Mouse (Mus musculus): ENCODE measurements around the gene Poldip3. TPM values are rescaled to one million over a fixed set of nuclear protein-coding genes. Genes with fewer than 3 reads are reported as not detected.

Gene Poldip3
- polyA plus RNA-seq, 1 experiment from 2014 or later = 173 TPM

DNA sequence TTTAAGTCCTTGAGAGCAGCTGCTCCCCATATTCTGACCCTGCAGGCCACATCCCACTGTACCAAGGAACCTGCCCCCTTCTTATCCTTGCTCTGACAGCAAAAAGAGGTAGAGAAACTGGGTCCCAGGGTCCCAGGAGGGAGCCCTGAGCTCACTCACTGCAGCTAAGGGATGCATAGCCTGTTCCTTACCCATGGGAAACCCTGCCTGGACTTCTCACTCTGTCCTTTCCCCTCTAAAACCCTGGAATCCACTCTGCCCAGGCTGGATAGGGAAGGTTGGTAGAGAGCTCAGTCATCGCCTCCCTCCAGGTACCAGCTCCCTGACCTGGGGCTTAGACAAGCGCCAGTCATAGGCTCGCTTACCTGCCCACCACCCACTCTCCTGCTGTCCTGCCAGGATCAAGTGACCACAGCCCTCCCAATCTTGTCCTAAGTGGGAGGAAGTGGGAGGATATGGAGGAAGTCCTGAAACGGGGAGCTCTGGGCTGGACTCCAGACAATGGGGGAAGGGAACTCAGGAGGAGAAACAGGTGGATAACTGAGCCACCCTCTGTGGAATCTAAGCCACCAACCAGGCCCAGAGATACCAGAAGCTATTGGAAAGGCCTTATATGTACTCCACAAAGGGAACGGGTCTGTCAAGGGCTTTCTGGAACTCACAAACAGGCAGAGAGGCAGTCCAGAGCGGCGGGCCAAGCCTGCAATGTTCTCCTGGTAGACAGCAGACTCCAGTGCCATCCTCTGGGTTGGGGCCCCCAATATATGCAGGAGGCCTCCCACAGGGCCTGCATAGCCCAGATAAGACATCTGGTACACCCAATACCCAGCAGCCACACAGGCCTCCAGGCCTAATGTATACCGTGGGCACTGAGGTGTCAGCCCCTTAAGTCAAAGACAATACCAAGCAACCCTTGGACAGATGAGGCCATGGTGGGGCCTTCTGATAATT is 20.9 kb upstream of the Poldip3 start:
- Histone ChIP-seq H3K27me3 (no peaks in the 10 kb centered on the region), H3K4me2 (peak overlapping the region; percentile 2; the same call in 1 of the 2 replicates), H3K4me3 (replicated peaks) (no peak overlapping the region), H3K4me1 (peaks cover 31% of the 10 kb centered on the region), H3K9me3 (no peaks in the 10 kb centered on the region), H3K9ac (peak overlapping the region; percentile 12; the same call in 1 of the 2 replicates), H3K27ac (no peak overlapping the region), H3K36me3 (replicated peaks) (peaks cover 2% of the 10 kb centered on the region; the same call in 1 of the 2 replicates)
- WGBS = 88% methylated on average over 8 of the region's 8 CpGs
- no peak for ATAC-seq (ENCODE audit: low FRiP score)

DNA sequence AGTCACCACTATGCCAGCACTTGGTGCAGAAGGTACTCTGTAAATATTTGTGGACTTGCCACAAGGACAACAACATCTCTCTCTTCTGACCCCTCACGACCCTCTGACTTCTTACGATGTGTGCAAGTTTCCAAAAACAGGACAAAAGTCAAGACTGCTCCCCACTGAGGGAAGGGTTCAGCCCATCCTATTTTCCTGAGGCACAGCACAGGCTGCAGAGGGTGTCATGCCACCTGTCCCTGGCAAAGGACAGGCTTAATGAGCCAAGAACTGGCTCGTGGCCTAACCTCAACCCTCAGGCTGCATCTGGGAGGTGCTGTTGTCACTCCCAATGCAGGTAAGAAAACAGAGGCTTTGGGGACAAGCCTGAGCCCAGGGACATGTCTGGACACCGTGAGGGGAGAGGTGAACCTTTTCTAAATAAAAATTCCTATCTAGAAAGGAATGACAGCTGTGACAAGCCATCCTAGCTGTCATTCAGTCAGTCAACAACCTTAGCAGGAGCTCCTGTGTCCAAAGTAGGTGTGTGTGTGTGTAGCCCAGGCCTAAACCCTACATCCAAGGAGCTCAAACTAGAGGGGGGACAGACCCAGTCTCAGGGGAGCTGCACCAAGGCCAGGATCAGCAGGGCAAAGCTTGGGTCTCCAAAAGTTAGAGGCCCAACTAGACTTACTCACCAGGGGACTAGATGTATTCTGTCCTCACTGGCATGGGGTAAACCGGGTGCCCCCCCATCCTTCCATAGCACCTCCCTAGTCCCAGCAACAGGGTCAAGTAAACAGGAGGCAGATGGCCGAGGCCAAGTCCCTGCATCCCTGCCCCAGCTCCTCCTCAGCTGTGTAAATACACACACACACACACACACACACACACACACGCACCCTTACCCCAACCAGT is 19.9 kb upstream of the Poldip3 start:
- Histone ChIP-seq H3K4me1 (peaks cover 31% of the 10 kb centered on the region), H3K4me2 (no peak overlapping the region; the same call in 1 of the 2 replicates), H3K27me3 (no peaks in the 10 kb centered on the region), H3K27ac (no peak overlapping the region), H3K9me3 (no peaks in the 10 kb centered on the region), H3K36me3 (replicated peaks) (peaks cover 6% of the 10 kb centered on the region; the same call in 1 of the 2 replicates), H3K4me3 (replicated peaks) (no peak overlapping the region), H3K9ac (peak overlapping the region; percentile 12; the same call in 1 of the 2 replicates)
- WGBS = 80% methylated on average over 7 of the region's 7 CpGs
- ATAC-seq (ENCODE audit: low FRiP score) = no peak

DNA sequence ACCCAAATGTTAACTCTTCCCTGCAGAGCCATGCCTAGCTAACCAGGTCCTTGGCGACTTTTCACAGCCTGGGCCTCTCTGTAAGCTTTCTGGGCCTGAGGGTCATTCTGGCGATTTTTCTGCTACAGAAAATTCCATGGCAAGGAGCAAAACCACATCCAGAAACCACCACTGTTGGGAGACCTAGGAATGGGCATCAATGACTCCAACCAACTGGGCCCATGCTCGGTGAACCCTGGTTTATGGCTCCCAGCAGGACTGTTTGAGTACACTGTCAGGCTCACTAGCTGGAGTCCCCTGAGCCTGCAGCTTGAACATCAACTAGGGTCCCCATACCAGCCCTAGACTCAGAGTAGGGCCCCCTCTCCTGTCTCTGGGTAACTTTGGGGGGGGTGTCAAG is 19.1 kb upstream of the Poldip3 start:
- WGBS = 86% methylated on average over 3 of the region's 3 CpGs
- H3K27me3 ChIP-seq = no peaks in the 10 kb centered on the region
- H3K36me3 ChIP-seq (replicated peaks) = peaks cover 10% of the 10 kb centered on the region; the same call in 1 of the 2 replicates
- H3K4me1 ChIP-seq = peaks cover 31% of the 10 kb centered on the region
- no peak overlapping the region for H3K9ac ChIP-seq
- H3K9me3 ChIP-seq = no peaks in the 10 kb centered on the region
- H3K27ac ChIP-seq = no peak overlapping the region
- no peak overlapping the region for H3K4me3 ChIP-seq (replicated peaks)
- ATAC-seq (ENCODE audit: low FRiP score) = no peak
- H3K4me2 ChIP-seq = no peak overlapping the region

DNA sequence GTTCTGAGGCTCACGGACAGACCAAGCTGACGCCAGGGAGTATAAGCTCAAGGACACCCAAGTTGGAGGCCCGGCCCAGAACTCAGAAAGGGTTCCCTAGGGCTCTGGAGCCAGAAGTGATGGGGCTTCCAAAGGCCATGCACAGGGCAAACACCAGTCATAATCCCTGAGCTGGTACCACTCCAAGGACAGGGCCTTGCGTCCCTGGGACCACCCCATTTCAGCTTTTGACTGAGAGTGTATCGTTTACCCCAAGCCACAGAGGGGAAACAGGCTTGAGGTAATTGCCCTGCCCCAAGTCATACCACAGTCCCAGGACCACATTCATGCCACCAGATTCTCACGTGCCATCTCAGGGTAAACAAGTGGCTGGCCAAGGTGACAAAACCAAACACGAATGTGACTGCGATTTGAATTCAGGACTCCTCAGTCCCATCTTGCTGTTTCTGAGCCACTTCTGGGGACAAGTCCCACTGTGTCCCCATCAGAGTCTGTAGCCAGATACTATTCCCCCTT is 18.4 kb upstream of the Poldip3 start:
- 91% methylated on average over 8 of the region's 8 CpGs for WGBS
- H3K27ac ChIP-seq = no peak overlapping the region
- H3K4me1 ChIP-seq = peaks cover 24% of the 10 kb centered on the region

DNA sequence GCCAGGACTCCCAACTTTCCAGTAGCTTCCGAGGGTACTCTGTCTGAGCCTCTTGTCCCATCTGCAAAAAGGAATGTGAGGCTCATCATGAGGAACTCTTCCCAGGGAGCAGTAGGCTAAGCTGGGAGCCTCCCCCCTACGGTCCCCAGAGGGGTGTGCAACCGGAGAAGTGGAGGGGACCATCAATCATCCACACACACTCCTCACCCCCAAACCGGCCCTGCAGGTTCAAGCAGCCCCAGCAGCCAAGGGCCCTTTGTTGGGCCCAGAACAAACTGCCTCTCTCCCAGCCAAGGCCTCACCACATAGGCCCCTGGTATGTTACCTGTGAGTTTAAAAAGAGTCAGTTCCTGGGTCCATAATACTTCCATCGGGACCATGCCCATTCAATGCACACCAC is 17.9 kb upstream of the Poldip3 start:
- no peak overlapping the region for H3K4me3 ChIP-seq (replicated peaks)
- H3K27me3 ChIP-seq = no peaks in the 10 kb centered on the region
- WGBS = 86% methylated on average over 5 of the region's 5 CpGs
- peaks cover 22% of the 10 kb centered on the region for H3K4me1 ChIP-seq
- no peak overlapping the region for H3K27ac ChIP-seq
- no peaks in the 10 kb centered on the region for H3K9me3 ChIP-seq
- ATAC-seq (ENCODE audit: low FRiP score) = no peak
- H3K36me3 ChIP-seq (replicated peaks) = peaks cover 11% of the 10 kb centered on the region
- H3K4me2 ChIP-seq = no peak overlapping the region
- H3K9ac ChIP-seq = no peak overlapping the region

More for the DNA sequence above, 18.4 kb upstream of the Poldip3 start:
- H3K27me3 ChIP-seq = no peaks in the 10 kb centered on the region
- no peaks in the 10 kb centered on the region for H3K9me3 ChIP-seq
- H3K4me3 ChIP-seq (replicated peaks) = no peak overlapping the region
- H3K9ac ChIP-seq = no peak overlapping the region
- ATAC-seq (ENCODE audit: low FRiP score) = no peak
- H3K36me3 ChIP-seq (replicated peaks) = peaks cover 10% of the 10 kb centered on the region; the same call in 1 of the 2 replicates
- H3K4me2 ChIP-seq = no peak overlapping the region

DNA sequence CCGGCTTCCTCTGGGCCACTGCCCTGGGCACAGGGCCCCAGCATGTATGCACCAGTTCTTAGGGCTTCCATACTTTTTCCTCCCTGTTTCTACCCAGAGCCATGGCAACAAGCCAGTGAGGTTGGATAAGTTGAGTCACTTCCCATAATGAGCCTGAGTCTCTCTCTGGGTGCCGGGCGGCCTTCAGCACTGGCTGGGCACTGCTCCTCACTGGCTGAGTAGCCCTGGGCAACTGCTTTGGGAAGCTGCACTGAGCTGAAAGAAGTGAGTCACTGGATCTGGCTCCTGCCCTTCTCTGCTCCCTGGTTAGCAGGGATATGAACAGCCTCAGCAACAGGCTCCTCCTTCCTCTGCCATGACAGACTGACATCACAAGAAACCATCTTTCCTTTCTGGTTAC is 17.5 kb upstream of the Poldip3 start:
- Histone ChIP-seq H3K4me1 (peaks cover 22% of the 10 kb centered on the region), H3K27ac (no peak overlapping the region), H3K4me2 (no peak overlapping the region), H3K36me3 (replicated peaks) (peaks cover 16% of the 10 kb centered on the region), H3K9ac (no peak overlapping the region), H3K27me3 (no peaks in the 10 kb centered on the region), H3K4me3 (replicated peaks) (no peak overlapping the region), H3K9me3 (no peaks in the 10 kb centered on the region)
- no peak for ATAC-seq (ENCODE audit: low FRiP score)
- 86% methylated on average over 3 of the region's 3 CpGs for WGBS

DNA sequence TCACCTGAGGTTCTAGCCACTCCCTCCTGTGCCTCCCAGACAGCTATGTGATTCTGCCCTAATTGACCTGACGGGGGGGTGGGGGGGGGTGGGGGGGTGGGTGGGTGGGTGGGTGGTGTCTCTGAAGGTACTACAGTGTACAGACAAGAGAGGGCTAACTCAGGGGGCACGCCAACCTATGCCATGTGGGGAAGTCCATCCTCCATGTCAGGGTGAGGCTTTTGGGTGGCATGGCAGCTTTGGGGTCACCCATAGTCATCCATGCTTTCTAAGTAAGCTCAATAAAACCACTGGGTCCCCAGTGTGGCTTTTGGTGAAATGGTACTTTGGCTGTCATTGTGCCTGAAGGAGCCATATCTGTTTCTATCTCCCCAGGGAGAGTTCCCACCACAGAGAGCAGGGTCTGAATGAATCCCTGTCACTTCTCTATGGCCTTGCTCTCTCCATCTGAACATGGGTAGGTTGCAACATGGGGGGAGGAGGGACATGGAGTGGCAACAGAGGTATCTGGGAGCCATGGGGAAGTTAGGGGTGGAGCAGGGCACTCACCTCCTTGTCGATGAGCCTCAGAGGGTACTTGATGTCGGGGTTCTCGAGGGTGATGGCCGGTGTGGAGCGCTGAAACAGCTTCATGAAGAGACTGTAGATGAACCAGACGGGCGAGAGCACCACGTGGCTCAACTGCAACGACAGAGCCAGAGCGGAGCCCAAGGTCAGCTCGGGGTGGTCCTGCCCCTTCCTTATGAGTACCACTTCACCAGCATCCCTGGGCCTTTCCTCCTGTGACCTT is 16.5 kb upstream of the Poldip3 start:
- Histone ChIP-seq H3K9ac (no peak overlapping the region), H3K4me2 (no peak overlapping the region), H3K4me1 (peaks cover 21% of the 10 kb centered on the region), H3K4me3 (replicated peaks) (no peak overlapping the region), H3K27ac (no peak overlapping the region), H3K9me3 (no peaks in the 10 kb centered on the region), H3K36me3 (replicated peaks) (peaks cover 17% of the 10 kb centered on the region), H3K27me3 (no peaks in the 10 kb centered on the region)
- 94% methylated on average over 13 of the region's 13 CpGs for WGBS
- no peak for ATAC-seq (ENCODE audit: low FRiP score)

DNA sequence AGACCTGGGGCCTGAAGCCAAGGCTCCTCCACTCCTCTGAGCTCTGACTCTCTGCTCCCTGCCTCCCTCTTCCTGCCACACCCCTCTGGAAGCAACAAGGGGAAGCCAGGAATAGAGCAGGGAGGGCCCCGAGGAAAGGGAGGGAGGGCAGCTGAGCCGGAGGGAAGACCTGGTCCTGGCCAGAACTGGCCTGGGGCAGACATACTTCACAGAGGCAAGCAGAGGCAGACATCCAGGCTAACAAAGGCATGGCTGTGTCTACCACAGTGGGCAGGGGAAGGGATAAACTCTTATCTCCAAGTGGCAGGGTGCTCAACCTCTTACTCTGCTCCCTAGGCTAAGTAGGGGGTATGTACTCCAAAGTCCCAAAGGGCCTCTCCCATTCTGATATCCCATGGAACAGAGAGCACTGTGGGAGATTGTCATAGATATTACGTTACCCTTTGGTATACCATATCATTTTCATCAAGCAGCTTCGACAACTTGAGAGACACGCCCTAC is 15.8 kb upstream of the Poldip3 start:
- no peak overlapping the region for H3K4me3 ChIP-seq (replicated peaks)
- H3K27ac ChIP-seq = 0 out of 2 replicates have a peak overlapping the region, but pooled peaks have one; percentile 31
- peaks cover 24% of the 10 kb centered on the region for H3K36me3 ChIP-seq (replicated peaks)
- H3K4me1 ChIP-seq = peaks cover 14% of the 10 kb centered on the region
- ATAC-seq (ENCODE audit: low FRiP score) = no peak
- no peaks in the 10 kb centered on the region for H3K9me3 ChIP-seq
- H3K9ac ChIP-seq = no peak overlapping the region
- no peak overlapping the region for H3K4me2 ChIP-seq
- WGBS = 83% methylated on average over 5 of the region's 5 CpGs
- H3K27me3 ChIP-seq = no peaks in the 10 kb centered on the region

DNA sequence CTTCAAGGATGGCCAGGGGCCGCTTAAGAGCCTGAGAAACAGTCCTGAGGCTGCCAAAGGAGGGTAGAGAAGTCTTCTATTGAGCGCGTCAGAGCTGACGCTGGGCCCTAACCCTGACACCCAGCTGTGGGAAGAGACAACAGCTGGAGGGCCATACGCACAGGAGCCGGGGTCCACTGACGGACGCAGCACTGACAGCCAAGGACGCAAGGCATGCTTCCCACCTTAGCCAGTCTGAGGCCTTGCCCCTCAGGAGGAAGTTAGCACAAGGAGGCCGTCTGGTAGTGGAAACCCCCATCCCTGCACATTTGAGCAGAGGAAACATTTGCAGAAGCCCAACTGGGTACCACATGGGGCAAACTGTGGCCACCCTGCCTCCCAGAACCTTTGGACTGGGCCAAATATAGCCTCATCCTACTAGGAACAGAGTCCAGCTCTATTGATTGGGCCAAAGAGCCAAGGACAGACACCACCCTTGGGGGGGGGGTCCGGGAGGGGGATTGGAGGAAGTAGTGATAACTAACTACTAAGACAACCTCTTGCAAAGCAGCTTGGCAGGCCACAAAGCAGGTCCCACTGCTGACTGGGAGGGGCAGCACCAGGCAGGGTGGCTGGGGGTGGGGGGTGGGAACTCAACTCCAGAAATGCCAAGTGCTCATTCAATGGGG is 13.8 kb upstream of the Poldip3 start:
- Histone ChIP-seq H3K27me3 (no peaks in the 10 kb centered on the region), H3K9me3 (no peaks in the 10 kb centered on the region), H3K4me3 (replicated peaks) (no peak overlapping the region), H3K27ac (no peak overlapping the region), H3K36me3 (replicated peaks) (peaks cover 45% of the 10 kb centered on the region), H3K4me2 (no peak overlapping the region), H3K4me1 (peaks cover 9% of the 10 kb centered on the region), H3K9ac (no peak overlapping the region)
- WGBS = 89% methylated on average over 11 of the region's 11 CpGs
- no peak for ATAC-seq (ENCODE audit: low FRiP score)

DNA sequence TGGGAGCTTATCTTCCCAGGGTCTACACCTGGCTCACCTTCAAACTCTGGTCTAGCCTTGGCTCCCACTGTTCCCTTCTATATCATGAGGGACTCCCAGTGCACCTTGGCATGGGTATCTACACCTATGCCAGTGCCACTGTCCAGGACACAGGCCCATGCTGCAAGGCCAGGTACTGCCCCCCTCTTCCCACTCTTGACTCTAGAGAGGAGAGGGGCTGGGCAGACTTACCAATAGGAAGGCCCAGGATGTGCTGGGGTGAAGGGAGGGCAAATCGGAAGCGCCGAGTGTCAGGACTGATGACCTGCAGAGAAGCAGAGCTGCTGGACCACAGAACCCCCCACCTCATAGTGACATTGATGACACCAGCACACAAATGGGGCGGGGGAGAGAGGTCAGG is 12.8 kb upstream of the Poldip3 start:
- ATAC-seq (ENCODE audit: low FRiP score) = no peak
- H3K4me2 ChIP-seq = no peak overlapping the region
- no peak overlapping the region for H3K9ac ChIP-seq
- H3K9me3 ChIP-seq = no peaks in the 10 kb centered on the region
- 89% methylated on average over 4 of the region's 4 CpGs for WGBS
- no peak overlapping the region for H3K4me3 ChIP-seq (replicated peaks)
- peaks cover 54% of the 10 kb centered on the region for H3K36me3 ChIP-seq (replicated peaks)
- H3K27me3 ChIP-seq = no peaks in the 10 kb centered on the region
- H3K4me1 ChIP-seq = peaks cover 9% of the 10 kb centered on the region
- H3K27ac ChIP-seq = no peak overlapping the region
